Mouse (Mus musculus) spleen, adult 2 months (tissue): ENCODE data around the gene U2af2.

Source experiments
- CTCF ChIP-seq: fragments of 200-500 bp; IDR thresholded peaks from 2 replicates; pipeline ENCODE4 v1.5.1; 2011; ENCODE audit warnings: mild to moderate bottlenecking, inconsistent platforms; ENCODE audit not compliant: insufficient read depth, insufficient read length, insufficient replicate concordance; ENCODE audit errors: extremely low read depth
- POLR2A ChIP-seq: fragments of 200-500 bp; IDR thresholded peaks from 2 replicates; pipeline ENCODE4 v1.6.1; 2011; ENCODE audit warnings: low read depth, low read length, inconsistent platforms

DNA sequence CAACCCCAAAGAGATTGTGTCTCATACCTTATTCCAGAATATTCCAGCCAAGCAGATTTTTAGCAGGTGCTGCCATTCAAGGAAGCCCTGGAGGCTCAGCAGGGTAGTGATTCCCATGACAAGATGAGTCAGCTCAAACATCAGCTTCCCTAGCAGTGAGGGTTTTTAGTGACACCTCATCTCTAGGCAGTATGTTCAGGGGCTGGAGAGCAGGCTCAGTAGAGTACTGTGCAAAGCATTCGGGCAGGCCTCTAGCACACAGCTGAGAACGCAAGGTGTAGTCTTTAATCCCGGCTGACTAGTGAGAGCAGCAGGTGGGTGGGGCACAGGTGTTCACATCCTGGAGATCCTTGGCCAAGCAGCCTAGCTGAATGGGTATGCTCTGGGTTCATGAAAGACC lies 37.9 kb downstream of the U2af2 start:
- TF ChIP-seq CTCF (no peak), POLR2A (no peak)
